ENCODE assay signal across 19 mouse cellular contexts in genomic region chr14:23521080-23521684, GRCm38 (mm10).
DNase-seq lines count a peak whose midpoint lies in the region; ATAC-seq lines count a peak whose summit lies in the region.
"Had no signal": no experiment of that assay in that cellular context is flagged by ENCODE, and none has a peak within 500 bp of the region (broad histone marks: within the 10 kb centered on the region; RNA-seq: fewer than 3 reads in every experiment).

No protein-coding gene starts in this region.

- peak overlapping the region; percentile 59 for H3K27ac ChIP-seq in embryonic facial prominence, embryonic 10.5 days (replicated peaks)
- peak overlapping the region; percentile 46 for H3K27ac ChIP-seq in embryonic facial prominence, embryonic 14.5 days (replicated peaks; ENCODE audit: low read depth, low read length)
- 0 out of 2 replicates have a peak overlapping the region, but pooled peaks have one; percentile 27 for H3K27ac ChIP-seq in limb, embryonic 15.5 days
- no peak overlapping the region for H3K27ac ChIP-seq in midbrain, embryonic 10.5 days (replicated peaks)
- H3K27ac ChIP-seq: forebrain, embryonic 13.5 days; heart, embryonic 13.5 days; hindbrain, embryonic 15.5 days; layer of hippocampus, adult 2 months had no signal

- H3K4me2 ChIP-seq in embryonic facial prominence, embryonic 14.5 days (ENCODE audit: low read depth, low read length) = no peak overlapping the region
- no peak overlapping the region for H3K4me2 ChIP-seq in limb, embryonic 15.5 days
- H3K4me2 ChIP-seq: forebrain, embryonic 13.5 days; heart, embryonic 13.5 days; hindbrain, embryonic 15.5 days had no signal

- H3K9ac ChIP-seq in embryonic facial prominence, embryonic 14.5 days (ENCODE audit: low read depth, low read length) = no peak overlapping the region
- no peak overlapping the region for H3K9ac ChIP-seq in limb, embryonic 15.5 days
- H3K9ac ChIP-seq: forebrain, embryonic 13.5 days; heart, embryonic 13.5 days; hindbrain, embryonic 15.5 days; liver, postnatal 0 days had no signal

- 50% methylated on average over 10 of the region's 10 CpGs for WGBS in embryonic facial prominence, embryonic 10.5 days
- 40% methylated on average over 10 of the region's 10 CpGs for WGBS in embryonic facial prominence, embryonic 14.5 days
- WGBS in limb, embryonic 15.5 days = 31% methylated on average over 10 of the region's 10 CpGs
- 85% methylated on average over 10 of the region's 10 CpGs for WGBS in midbrain, embryonic 10.5 days

- peak; percentile 72 for ATAC-seq in embryonic facial prominence, embryonic 14.5 days (ENCODE audit: low read depth)
- ATAC-seq in limb, embryonic 15.5 days (ENCODE audit: insufficient number of reproducible peaks, low FRiP score, low TSS enrichment, low read depth) = no peak
- ATAC-seq: activated CD4-positive, CD25-positive, alpha-beta regulatory T cell, adult 4 months; forebrain, embryonic 13.5 days; intestine, postnatal 0 days; liver, postnatal 0 days; Patski had no signal

- H3K9me3 ChIP-seq in embryonic facial prominence, embryonic 10.5 days = no peaks in the 10 kb centered on the region
- no peaks in the 10 kb centered on the region for H3K9me3 ChIP-seq in embryonic facial prominence, embryonic 14.5 days (ENCODE audit: control insufficient read depth, low read length)
- no peaks in the 10 kb centered on the region for H3K9me3 ChIP-seq in limb, embryonic 15.5 days
- no peaks in the 10 kb centered on the region for H3K9me3 ChIP-seq in midbrain, embryonic 10.5 days (replicated peaks)
- H3K9me3 ChIP-seq: forebrain, embryonic 13.5 days; heart, embryonic 13.5 days; hindbrain, embryonic 15.5 days had no signal

- DNase-seq in kidney, postnatal 10 days = peak; percentile 14
- DNase-seq in kidney, adult 18-20 months = no peak
- peak; percentile 48 for DNase-seq in embryonic facial prominence, embryonic 10.5 days (ENCODE audit: low spot score)
- DNase-seq in embryonic facial prominence, embryonic 14.5 days (ENCODE audit: low spot score) = peak; percentile 85
- DNase-seq in layer of hippocampus, postnatal 25 days (ENCODE audit: extremely low spot score in 1 of 2, low spot score in 1 of 2) = no peak
- no peak for DNase-seq in midbrain, embryonic 10.5 days (ENCODE audit: low spot score)
- DNase-seq: adrenal gland, postnatal 14 days; cerebellum, adult 11-12 months; cerebellum, postnatal 25 days; heart, postnatal 36 days; liver, postnatal 0 days had no signal

- peaks cover 53% of the 10 kb centered on the region for H3K4me1 ChIP-seq in embryonic facial prominence, embryonic 10.5 days
- H3K4me1 ChIP-seq in embryonic facial prominence, embryonic 14.5 days (ENCODE audit: control insufficient read depth, insufficient read depth, low read length) = peaks cover 9% of the 10 kb centered on the region; the same call in 1 of the 2 replicates
- peaks cover 18% of the 10 kb centered on the region for H3K4me1 ChIP-seq in limb, embryonic 15.5 days
- no peaks in the 10 kb centered on the region for H3K4me1 ChIP-seq in midbrain, embryonic 10.5 days
- H3K4me1 ChIP-seq: forebrain, embryonic 13.5 days; hindbrain, embryonic 15.5 days had no signal

- no peaks in the 10 kb centered on the region for H3K36me3 ChIP-seq in embryonic facial prominence, embryonic 10.5 days (replicated peaks)
- no peaks in the 10 kb centered on the region for H3K36me3 ChIP-seq in embryonic facial prominence, embryonic 14.5 days (ENCODE audit: control insufficient read depth, insufficient read depth, low read length)
- H3K36me3 ChIP-seq in limb, embryonic 15.5 days = no peaks in the 10 kb centered on the region
- no peaks in the 10 kb centered on the region for H3K36me3 ChIP-seq in midbrain, embryonic 10.5 days
- H3K36me3 ChIP-seq: heart, embryonic 13.5 days; hindbrain, embryonic 15.5 days had no signal

- H3K4me3 ChIP-seq in embryonic facial prominence, embryonic 10.5 days = no peak overlapping the region
- no peak overlapping the region for H3K4me3 ChIP-seq in embryonic facial prominence, embryonic 14.5 days (ENCODE audit: low read depth, low read length)
- H3K4me3 ChIP-seq in limb, embryonic 15.5 days = no peak overlapping the region
- no peak overlapping the region for H3K4me3 ChIP-seq in midbrain, embryonic 10.5 days
- H3K4me3 ChIP-seq: forebrain, embryonic 13.5 days; heart, embryonic 13.5 days; hindbrain, embryonic 15.5 days; layer of hippocampus, adult 2 months had no signal

- 0 out of 2 replicates have a peak, but pooled peaks cover under 1% of the 10 kb centered on the region for H3K27me3 ChIP-seq in embryonic facial prominence, embryonic 10.5 days (replicated peaks; ENCODE audit: low read depth, poor library complexity, severe bottlenecking)
- H3K27me3 ChIP-seq in embryonic facial prominence, embryonic 14.5 days (replicated peaks; ENCODE audit: control insufficient read depth, insufficient read depth, low read length) = no peaks in the 10 kb centered on the region
- H3K27me3 ChIP-seq in limb, embryonic 15.5 days = no peaks in the 10 kb centered on the region
- no peaks in the 10 kb centered on the region for H3K27me3 ChIP-seq in midbrain, embryonic 10.5 days (ENCODE audit: low read depth, poor library complexity, severe bottlenecking)
- H3K27me3 ChIP-seq: forebrain, embryonic 13.5 days; heart, embryonic 13.5 days; hindbrain, embryonic 15.5 days had no signal

Comparison
In these comparisons a context has a peak if more than half of its experiments do, and no peak if none do; other contexts are left out.
1. DNase-seq: peak in kidney, postnatal 10 days (single experiment), embryonic facial prominence, embryonic 10.5 days (single experiment) and embryonic facial prominence, embryonic 14.5 days (single experiment); none in kidney, adult 18-20 months (single experiment), layer of hippocampus, postnatal 25 days (0 of 2) and midbrain, embryonic 10.5 days (single experiment).